Mouse (Mus musculus) CD4-positive, CD25-positive, alpha-beta regulatory T cell, adult 9 weeks (primary cell): ENCODE results near the gene Vinac1. TPM values are rescaled to one million over a fixed set of nuclear protein-coding genes. Genes with fewer than 3 reads are reported as not detected.

Source experiments
- polyA plus RNA-seq: library from polyadenylated mRNA; unstranded; fragments of 100-300 nt; shearing (Covaris generic); gene quantifications from one replicate; pipeline ENCODE4 v1.2.1, GENCODE M21; 2017

Vinac1 gene
- polyA plus RNA-seq: 0.09 TPM

GRCm38 (mm10) chr2:129047811-129048210, at the start of gene Vinac1:
Gene Vinac1, minus strand, starts transcription at chr2:129048172.

GRCm38 (mm10) chr2:129065437-129066282, 17.7 kb upstream of the Vinac1 start, which contains the start of gene Ttl:
Gene Ttl, plus strand, starts transcription at chr2:129065942.

Other genes with a start within 250 kb of the Vinac1 start
- gene Tmem87b, start 230.1 kb downstream of the Vinac1 start, polyA plus RNA-seq: 30.2 TPM
- not detected for gene Fbln7, start 185.2 kb downstream of the Vinac1 start, polyA plus RNA-seq
- gene Zc3h8, start 104.1 kb downstream of the Vinac1 start, polyA plus RNA-seq: 12.3 TPM
- 6.8 TPM for gene Zc3h6, start 80.8 kb downstream of the Vinac1 start, polyA plus RNA-seq
- gene Gm10762, start 80.4 kb downstream of the Vinac1 start, polyA plus RNA-seq: 1.6 TPM
- 2.4 TPM for gene Ttl, start 17.8 kb upstream of the Vinac1 start, polyA plus RNA-seq
- 41.1 TPM for gene Polr1b, start 52.8 kb upstream of the Vinac1 start, polyA plus RNA-seq
- gene Chchd5, start 81.5 kb upstream of the Vinac1 start, polyA plus RNA-seq: 27.8 TPM
- 80.7 TPM for gene Slc20a1, start 150.6 kb upstream of the Vinac1 start, polyA plus RNA-seq
- gene Ckap2l, start 249.0 kb upstream of the Vinac1 start, polyA plus RNA-seq: 2.6 TPM